Mouse (Mus musculus) heart, embryonic 14.5 days (tissue): ENCODE measurements at regions not wholly inside any gene's neighbourhood (a gene's known extent, or its start where the extent isn't known, plus 50 kb on each side); places are given as distances from the start of the nearest gene placed in this dataset.
A peak's percentile ranks its signal among the peaks of the same experiment; 100 is the strongest.

ENCODE experiments used
- ATAC-seq: fragments of 200-750 bp; cut with Nextera tagmentation; 2 replicates; pipeline ENCODE4 v1.8.0; 2017; ENCODE audit warnings: low read depth, moderate TSS enrichment; ENCODE audit not compliant: insufficient number of reproducible peaks, insufficient read depth, low FRiP score
- H3K27ac ChIP-seq, 2 experiments: fragments of 200-500 bp in 1 of 2; fragments of 300-500 bp in 1 of 2; sonication (generic) in 1 of 2; replicated peaks in 1 of 2; 2 replicates each; pipeline ENCODE4 v1.5.1; 2012 to 2014; ENCODE audit warnings: low read depth in 2 of 2, low read length in 2 of 2, control low read depth in 1 of 2, mild to moderate bottlenecking in 1 of 2, mixed read lengths in 1 of 2; ENCODE audit not compliant: control insufficient read depth in 1 of 2, insufficient read depth in 1 of 2
- H3K27me3 ChIP-seq: fragments of 300-500 bp; sonication (generic); 2 replicates; pipeline ENCODE4 v1.6.1; 2014; ENCODE audit warnings: mild to moderate bottlenecking, low read length, control low read depth; ENCODE audit not compliant: control insufficient read depth, insufficient read depth
- H3K36me3 ChIP-seq: fragments of 300-500 bp; sonication (generic); 2 replicates; pipeline ENCODE4 v1.6.1; 2014; ENCODE audit warnings: mild to moderate bottlenecking, control low read depth, low read length, mixed read lengths; ENCODE audit not compliant: control insufficient read depth, insufficient read depth
- H3K4me1 ChIP-seq, 2 experiments: fragments of 200-500 bp in 1 of 2; fragments of 300-500 bp in 1 of 2; sonication (generic) in 1 of 2; 2 replicates each; pipeline ENCODE4 v1.6.1; 2012 to 2014; ENCODE audit warnings: low read length in 2 of 2, control low read depth in 1 of 2, mixed read lengths in 1 of 2; ENCODE audit not compliant: control insufficient read depth in 2 of 2, insufficient read depth in 2 of 2
- H3K4me2 ChIP-seq: fragments of 300-500 bp; sonication (generic); 2 replicates; pipeline ENCODE4 v1.6.1; 2014; ENCODE audit warnings: mild to moderate bottlenecking, low read length
- H3K4me3 ChIP-seq, 2 experiments: fragments of 200-500 bp in 1 of 2; fragments of 300-500 bp in 1 of 2; sonication (generic) in 1 of 2; 2 replicates each; pipeline ENCODE4 v1.5.1; 2012 to 2014; ENCODE audit warnings: low read length in 2 of 2, mild to moderate bottlenecking in 2 of 2, control low read depth in 1 of 2, low read depth in 1 of 2, moderate library complexity in 1 of 2; ENCODE audit not compliant: control insufficient read depth in 1 of 2, insufficient read depth in 1 of 2
- H3K9ac ChIP-seq: fragments of 300-500 bp; sonication (generic); 2 replicates; pipeline ENCODE4 v1.6.1; 2014; ENCODE audit warnings: mild to moderate bottlenecking, low read length
- H3K9me3 ChIP-seq: fragments of 300-500 bp; sonication (generic); 2 replicates; pipeline ENCODE4 v1.6.1; 2016; ENCODE audit warnings: low read length, control low read depth; ENCODE audit not compliant: control insufficient read depth
- WGBS: fragments of 180-500 bp; shearing (Covaris S2); extraction: QIAGEN DNeasy Blood & Tissue Kit; methylation state at CpG from one replicate; pipeline ENCODE4 v1.1.7; 2014; 5-methylcytosine and 5-hydroxymethylcytosine counted together

DNA sequence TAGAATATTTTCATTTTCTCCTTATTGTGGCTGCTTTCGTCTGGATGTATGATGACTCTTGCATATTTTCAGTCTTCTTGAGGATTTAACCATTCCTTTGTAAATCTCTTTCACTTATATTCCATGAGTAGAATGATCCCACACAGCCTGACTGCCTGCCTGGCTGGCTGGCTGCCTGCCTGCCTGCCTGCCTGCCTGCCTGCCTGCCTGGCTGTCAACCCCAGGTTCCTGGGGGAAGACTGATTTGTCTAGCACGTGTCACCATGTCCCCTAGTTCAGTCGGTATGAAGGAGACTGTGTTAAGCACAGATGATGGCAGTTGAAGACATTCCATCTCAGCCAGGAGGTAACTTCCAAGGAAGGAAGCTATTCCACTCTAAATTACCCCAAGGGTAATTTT lies 370.8 kb downstream of the Nkx6-1 start:
- H3K4me2 ChIP-seq = no peak overlapping the region

DNA sequence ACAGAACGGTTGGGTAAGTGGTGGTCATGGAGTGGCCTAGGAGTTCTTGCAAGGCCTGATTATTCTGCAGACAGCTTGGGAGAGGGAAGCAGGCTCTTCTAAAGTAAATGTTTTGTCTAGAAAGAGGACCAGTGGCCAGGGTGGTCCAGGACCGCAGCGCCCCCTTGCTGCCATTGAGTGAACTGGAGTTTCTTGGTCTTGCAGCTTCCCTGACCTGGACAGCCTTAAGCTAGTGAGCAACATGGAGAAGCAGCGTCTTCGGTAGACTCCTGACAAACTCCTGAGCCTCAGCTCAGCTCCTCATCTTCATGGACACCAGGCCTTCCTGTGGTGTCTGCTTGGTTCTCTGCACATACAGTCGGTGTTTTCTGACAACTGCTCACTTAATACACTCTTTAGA lies 376.4 kb downstream of the Nkx6-1 start:
- Histone ChIP-seq H3K4me3 (no peak overlapping the region), H3K9me3 (no peaks in the 10 kb centered on the region), H3K4me2 (no peak overlapping the region), H3K27ac (no peak overlapping the region), H3K4me1 (no peaks in the 10 kb centered on the region), H3K9ac (no peak overlapping the region), H3K36me3 (no peaks in the 10 kb centered on the region), H3K27me3 (no peaks in the 10 kb centered on the region)
- WGBS = 49% methylated on average over 6 of the region's 6 CpGs
- ATAC-seq = no peak

More for the DNA sequence above, 370.8 kb downstream of the Nkx6-1 start:
- ATAC-seq = no peak
- Histone ChIP-seq H3K4me1 (no peaks in the 10 kb centered on the region), H3K4me3 (no peak overlapping the region), H3K9ac (no peak overlapping the region), H3K36me3 (no peaks in the 10 kb centered on the region), H3K9me3 (no peaks in the 10 kb centered on the region), H3K27ac (no peak overlapping the region), H3K27me3 (no peaks in the 10 kb centered on the region)
- 43% methylated on average over 3 of the region's 3 CpGs for WGBS

DNA sequence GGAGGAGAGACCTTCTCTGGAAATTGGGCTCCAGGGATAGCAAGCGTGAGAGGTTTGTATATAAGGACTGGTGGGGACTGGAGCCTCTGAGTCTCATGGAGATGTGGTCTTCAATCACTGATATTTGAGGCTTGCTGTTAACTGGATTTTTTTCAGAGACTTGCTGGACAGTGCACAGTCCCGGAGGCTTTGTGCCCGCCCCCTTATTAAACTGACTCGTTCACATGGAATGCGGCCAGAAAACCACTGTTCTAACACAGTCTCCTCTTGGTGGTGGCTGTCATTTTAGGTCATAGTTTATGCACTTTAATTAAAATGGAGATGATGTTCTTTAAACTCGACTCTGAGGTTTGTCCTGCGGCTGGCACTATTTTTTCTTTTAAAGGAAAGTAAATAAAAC lies 378.9 kb downstream of the Nkx6-1 start:
- Histone ChIP-seq H3K27ac (no peak overlapping the region), H3K4me3 (no peak overlapping the region), H3K9me3 (no peaks in the 10 kb centered on the region), H3K36me3 (no peaks in the 10 kb centered on the region), H3K4me1 (no peaks in the 10 kb centered on the region), H3K9ac (no peak overlapping the region), H3K4me2 (no peak overlapping the region), H3K27me3 (no peaks in the 10 kb centered on the region)
- 63% methylated on average over 7 of the region's 7 CpGs for WGBS
- ATAC-seq = no peak

DNA sequence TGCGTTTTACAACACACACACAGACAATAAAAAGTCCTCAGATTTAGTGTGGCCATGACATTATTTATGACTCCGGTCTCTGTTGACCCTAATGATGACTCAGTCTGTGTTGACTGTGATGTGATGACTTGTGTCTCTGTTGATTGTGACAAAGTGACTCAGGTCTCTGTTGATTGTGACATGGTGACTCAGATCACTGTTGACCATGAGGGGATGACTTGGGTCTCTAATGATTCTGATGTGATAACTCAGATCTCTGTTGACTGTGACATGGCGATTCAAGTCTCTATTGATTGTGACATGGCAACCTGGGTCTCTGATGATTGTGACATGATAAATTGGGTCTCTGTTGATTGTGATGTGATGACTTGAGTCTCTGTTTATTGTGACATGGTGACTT lies 405.0 kb downstream of the Gpat3 start:
- Histone ChIP-seq H3K4me2 (no peak overlapping the region), H3K36me3 (no peaks in the 10 kb centered on the region), H3K27ac (no peak overlapping the region), H3K27me3 (no peaks in the 10 kb centered on the region), H3K4me3 (no peak overlapping the region), H3K9ac (no peak overlapping the region), H3K4me1 (no peaks in the 10 kb centered on the region), H3K9me3 (no peaks in the 10 kb centered on the region)
- 78% methylated on average over 3 of the region's 3 CpGs for WGBS
- ATAC-seq = no peak

DNA sequence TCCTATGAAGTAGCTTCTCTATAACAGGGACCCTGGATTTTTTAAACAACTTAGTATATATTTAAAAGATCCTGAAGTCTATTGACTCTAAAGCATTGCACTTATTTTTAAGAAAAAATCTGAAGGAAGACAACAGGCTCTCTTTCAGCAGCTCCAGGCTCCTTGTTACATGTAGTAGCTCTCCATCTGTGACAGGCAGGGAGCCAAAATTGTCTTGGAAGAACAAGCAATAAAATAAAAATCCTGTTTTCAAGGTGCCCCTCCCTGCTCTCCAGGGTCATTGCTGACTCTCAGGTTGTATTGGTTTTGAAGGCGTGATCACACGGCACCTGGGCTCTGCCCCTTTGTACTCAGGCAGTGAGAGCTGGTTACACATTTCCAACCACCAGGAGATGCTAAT lies 397.1 kb downstream of the Gpat3 start:
- H3K27me3 ChIP-seq = no peaks in the 10 kb centered on the region
- H3K4me2 ChIP-seq = no peak overlapping the region
- no peaks in the 10 kb centered on the region for H3K9me3 ChIP-seq
- no peak overlapping the region for H3K27ac ChIP-seq
- no peaks in the 10 kb centered on the region for H3K36me3 ChIP-seq
- ATAC-seq = no peak
- H3K9ac ChIP-seq = no peak overlapping the region
- WGBS = 90% methylated on average over 2 of the region's 2 CpGs
- no peaks in the 10 kb centered on the region; a peak in 1 of 4 replicates for H3K4me1 ChIP-seq
- no peak overlapping the region for H3K4me3 ChIP-seq

DNA sequence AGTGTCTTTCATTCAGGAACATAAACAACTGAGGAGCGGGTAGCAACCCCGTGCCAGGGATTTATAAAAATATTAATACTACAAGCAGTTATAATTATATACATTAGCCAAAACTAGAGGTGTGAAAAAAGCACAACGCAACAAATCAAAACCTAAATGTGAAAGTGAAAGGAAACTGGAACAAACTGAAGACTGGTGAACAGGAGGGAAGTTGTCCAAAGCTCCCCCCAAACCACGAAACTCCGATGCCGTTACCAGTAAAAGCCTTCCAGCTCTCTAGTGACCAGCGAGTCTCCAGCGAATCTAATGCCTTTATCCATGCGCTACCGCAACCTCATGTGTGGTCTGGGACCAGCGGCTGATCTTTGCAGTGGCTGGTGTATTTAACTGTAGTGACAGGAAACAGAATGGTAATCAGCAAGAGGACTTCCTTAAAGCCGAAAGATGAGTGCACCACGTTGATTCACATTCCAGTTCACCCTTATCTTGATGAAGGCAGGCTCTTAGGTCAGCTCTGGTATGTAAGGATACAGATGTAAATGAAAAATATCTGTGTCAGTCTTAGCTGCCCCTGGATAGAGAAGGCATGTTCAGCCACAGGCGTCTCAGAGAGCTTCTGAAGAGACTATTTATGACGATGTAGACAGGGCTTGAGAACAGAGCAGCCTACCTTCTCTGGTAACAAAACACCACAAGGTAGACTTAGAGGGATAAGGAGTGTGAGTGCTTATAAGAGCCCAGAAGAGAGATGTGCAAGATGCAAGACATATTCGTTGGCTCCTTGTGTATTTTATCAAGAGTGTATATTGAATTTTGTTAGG lies 394.0 kb downstream of the Gpat3 start:
- Histone ChIP-seq H3K9ac (no peak overlapping the region), H3K36me3 (no peaks in the 10 kb centered on the region), H3K4me3 (peak overlapping the region; percentile 13 to 22; a peak in 2 of 4 replicates), H3K4me1 (no peaks in the 10 kb centered on the region; a peak in 1 of 4 replicates), H3K27ac (no peak overlapping the region), H3K9me3 (no peaks in the 10 kb centered on the region), H3K27me3 (no peaks in the 10 kb centered on the region), H3K4me2 (peak overlapping the region; percentile 36)
- WGBS = 59% methylated on average over 16 of the region's 16 CpGs
- no peak for ATAC-seq

DNA sequence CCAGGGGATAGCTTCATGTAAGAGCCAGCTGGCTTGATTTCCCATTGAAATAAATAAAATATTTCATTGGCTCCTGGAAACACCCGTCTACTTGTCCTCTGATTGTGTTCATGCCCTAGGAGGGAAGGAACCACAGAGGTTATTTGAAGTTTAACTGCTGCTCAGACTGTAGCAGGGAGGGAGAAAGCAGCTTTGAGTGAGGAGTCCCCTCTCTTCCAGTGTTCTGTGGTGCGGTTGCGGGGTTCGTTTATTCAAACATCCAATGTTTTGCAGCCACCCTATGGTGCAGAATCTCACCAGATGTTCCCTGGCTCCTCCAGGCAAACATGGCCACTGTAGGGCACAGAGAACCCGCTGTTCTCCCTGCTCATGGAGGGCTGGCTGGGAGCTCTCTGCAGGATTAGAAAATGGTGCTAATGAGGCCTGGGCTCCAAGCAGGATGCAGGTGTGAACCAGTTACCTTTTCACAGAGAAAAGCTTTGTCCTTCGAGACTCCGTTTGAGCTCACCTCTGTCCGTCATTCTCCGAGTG lies 390.7 kb downstream of the Gpat3 start:
- no peak for ATAC-seq
- no peaks in the 10 kb centered on the region; a peak in 1 of 4 replicates for H3K4me1 ChIP-seq
- no peak overlapping the region for H3K27ac ChIP-seq
- 62% methylated on average over 9 of the region's 9 CpGs for WGBS
- no peaks in the 10 kb centered on the region for H3K36me3 ChIP-seq
- H3K9me3 ChIP-seq = no peaks in the 10 kb centered on the region
- no peak overlapping the region for H3K4me2 ChIP-seq
- H3K9ac ChIP-seq = no peak overlapping the region
- H3K4me3 ChIP-seq = no peak overlapping the region
- no peaks in the 10 kb centered on the region for H3K27me3 ChIP-seq

DNA sequence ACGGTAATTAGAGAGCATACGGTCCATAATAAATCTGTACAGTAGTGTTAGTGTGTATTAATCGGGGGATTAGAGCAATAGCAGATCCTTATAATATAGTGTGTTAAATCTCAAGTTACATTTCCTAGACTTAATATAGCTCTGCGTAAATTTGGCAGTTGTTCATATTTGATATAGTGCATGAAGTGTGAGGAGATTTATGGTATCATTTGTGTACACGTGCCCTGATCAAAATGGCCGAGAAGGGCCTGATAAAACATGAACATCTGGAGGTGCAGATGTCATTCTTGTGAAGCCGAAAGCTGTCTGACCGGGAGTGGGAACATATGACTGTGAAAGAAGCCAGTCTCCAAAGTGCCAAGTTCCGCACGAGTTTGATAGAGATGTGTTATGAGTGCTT lies 376.9 kb downstream of the Gpat3 start:
- no peaks in the 10 kb centered on the region for H3K4me1 ChIP-seq
- no peaks in the 10 kb centered on the region for H3K9me3 ChIP-seq
- no peaks in the 10 kb centered on the region for H3K27me3 ChIP-seq
- no peak overlapping the region for H3K4me3 ChIP-seq
- no peak for ATAC-seq
- H3K4me2 ChIP-seq = no peak overlapping the region
- WGBS = 84% methylated on average over 10 of the region's 10 CpGs
- H3K36me3 ChIP-seq = no peaks in the 10 kb centered on the region
- H3K27ac ChIP-seq = no peak overlapping the region
- H3K9ac ChIP-seq = no peak overlapping the region
